Mouse (Mus musculus) lung, postnatal 0 days (tissue): Measurements from ENCODE around the gene Cfap99. TPM values are rescaled to one million over a fixed set of nuclear protein-coding genes. Genes with fewer than 3 reads are reported as not detected.

Experiments
- ATAC-seq: fragments of 200-750 bp; cut with Nextera tagmentation; 2 replicates; pipeline ENCODE4 v1.8.0; 2017; ENCODE audit warnings: moderate library complexity
- DNase-seq: peaks from one replicate; pipeline ENCODE4 v3.0.0-alpha.2; 2016; ENCODE audit warnings: low spot score
- H3K27ac ChIP-seq: fragments of 300-500 bp; sonication (generic); 2 replicates; pipeline ENCODE4 v1.5.1; 2014; ENCODE audit warnings: antibody characterized with exemption, mild to moderate bottlenecking, low read length, mixed read lengths
- H3K27me3 ChIP-seq: fragments of 300-500 bp; sonication (generic); replicated peaks from 2 replicates; pipeline ENCODE4 v1.6.1; 2014; ENCODE audit warnings: low read length, mixed read lengths; ENCODE audit not compliant: insufficient read depth
- H3K36me3 ChIP-seq: fragments of 300-500 bp; sonication (generic); 2 replicates; pipeline ENCODE4 v1.6.1; 2014; ENCODE audit warnings: low read length, mixed read lengths; ENCODE audit not compliant: insufficient read depth
- H3K4me1 ChIP-seq: fragments of 300-500 bp; sonication (generic); 2 replicates; pipeline ENCODE4 v1.6.1; 2014; ENCODE audit warnings: antibody characterized with exemption, low read depth, low read length, mixed read lengths; ENCODE audit not compliant: insufficient read depth
- H3K4me2 ChIP-seq: fragments of 300-500 bp; sonication (generic); replicated peaks from 2 replicates; pipeline ENCODE4 v1.6.1; 2014; ENCODE audit warnings: low read depth, mild to moderate bottlenecking, low read length, moderate library complexity, mixed read lengths
- H3K4me3 ChIP-seq: fragments of 300-500 bp; sonication (generic); 2 replicates; pipeline ENCODE4 v1.5.1; 2014; ENCODE audit warnings: low read depth, low read length
- H3K9ac ChIP-seq: fragments of 300-500 bp; sonication (generic); replicated peaks from 2 replicates; pipeline ENCODE4 v1.6.1; 2014; ENCODE audit warnings: low read depth, mild to moderate bottlenecking
- H3K9me3 ChIP-seq: fragments of 300-500 bp; sonication (generic); 2 replicates; pipeline ENCODE4 v1.6.1; 2016; ENCODE audit warnings: low read length, mixed read lengths
- CTCF ChIP-seq: IDR thresholded peaks from 2 replicates; pipeline ENCODE4 v1.5.1; 2016; ENCODE audit warnings: antibody characterized with exemption, mild to moderate bottlenecking
- EP300 ChIP-seq: IDR thresholded peaks from 2 replicates; pipeline ENCODE4 v1.6.1; 2016; ENCODE audit warnings: antibody characterized with exemption, mild to moderate bottlenecking, control low read depth
- WGBS: fragments of 180-500 bp; shearing (Covaris S2); extraction: QIAGEN DNeasy Blood & Tissue Kit; methylation state at CpG from one replicate; pipeline ENCODE4 v1.1.7; 2014; 5-methylcytosine and 5-hydroxymethylcytosine counted together
- polyA plus RNA-seq: library from polyadenylated mRNA; unstranded; fragments of >200 nt; fragmentation: Nextera tagmentation; extraction: Ambion mirVana; gene quantifications from 2 replicates; pipeline ENCODE4 v1.2.1, GENCODE M21; 2015

Cfap99 gene
- polyA plus RNA-seq, 1 experiment from 2014 or later: 0.35 TPM

- TF ChIP-seq CTCF (no peak), EP300 (no peak)
- Histone ChIP-seq H3K36me3 (no peaks in the 10 kb centered on the region), H3K27ac (no peak overlapping the region), H3K9ac (no peak overlapping the region), H3K4me3 (no peak overlapping the region), H3K27me3 (no peaks in the 10 kb centered on the region), H3K4me1 (no peaks in the 10 kb centered on the region), H3K9me3 (no peaks in the 10 kb centered on the region), H3K4me2 (no peak overlapping the region)
- 49% methylated on average over 4 of the region's 4 CpGs for WGBS
- DNase-seq (no peak), ATAC-seq (no peak)
Observed at GRCm38 (mm10) chr5:34266065-34266464, 22.3 kb upstream of the Cfap99 start.

GRCm38 (mm10) chr5:34269197-34269920 is 19.0 kb upstream of the Cfap99 start:
- DNase-seq (no peak), ATAC-seq (no peak)
- no peaks in the 10 kb centered on the region for H3K4me1 ChIP-seq
- no peaks in the 10 kb centered on the region for H3K9me3 ChIP-seq
- no peaks in the 10 kb centered on the region for H3K36me3 ChIP-seq
- no peaks in the 10 kb centered on the region for H3K27me3 ChIP-seq
- no peak for TF ChIP-seq CTCF
- no peak for TF ChIP-seq EP300
- no peak overlapping the region for H3K4me2 ChIP-seq
- H3K27ac ChIP-seq: no peak overlapping the region
- no peak overlapping the region for H3K4me3 ChIP-seq
- no peak overlapping the region for H3K9ac ChIP-seq
- 79% methylated on average over 16 of the region's 16 CpGs for WGBS

- Histone ChIP-seq H3K4me2 (no peak overlapping the region), H3K9ac (no peak overlapping the region), H3K4me3 (no peak overlapping the region), H3K9me3 (no peaks in the 10 kb centered on the region), H3K27ac (no peak overlapping the region), H3K36me3 (no peaks in the 10 kb centered on the region), H3K4me1 (no peaks in the 10 kb centered on the region), H3K27me3 (no peaks in the 10 kb centered on the region)
- no peak for ATAC-seq
- DNase-seq: no peak
- TF ChIP-seq EP300 (no peak), CTCF (no peak)
- 51% methylated on average over 12 of the region's 12 CpGs for WGBS
Observed at GRCm38 (mm10) chr5:34269921-34270465, 18.4 kb upstream of the Cfap99 start.

GRCm38 (mm10) chr5:34271743-34272142 is 16.7 kb upstream of the Cfap99 start:
- no peak overlapping the region for H3K9ac ChIP-seq
- ATAC-seq: no peak
- TF ChIP-seq CTCF: peak; percentile 70
- no peak for TF ChIP-seq EP300
- H3K27me3 ChIP-seq: no peaks in the 10 kb centered on the region
- H3K4me3 ChIP-seq: no peak overlapping the region
- DNase-seq: peak; percentile 39
- H3K4me1 ChIP-seq: no peaks in the 10 kb centered on the region
- H3K4me2 ChIP-seq: no peak overlapping the region
- no peaks in the 10 kb centered on the region for H3K36me3 ChIP-seq
- H3K27ac ChIP-seq: no peak overlapping the region
- no peaks in the 10 kb centered on the region for H3K9me3 ChIP-seq
- 20% methylated on average over 4 of the region's 4 CpGs for WGBS

GRCm38 (mm10) chr5:34273251-34273681 is 15.1 kb upstream of the Cfap99 start:
- ATAC-seq: no peak
- TF ChIP-seq CTCF (no peak), EP300 (no peak)
- 61% methylated on average over 5 of the region's 5 CpGs for WGBS

GRCm38 (mm10) chr5:34274268-34274667 is 14.1 kb upstream of the Cfap99 start:
- Histone ChIP-seq H3K27me3 (no peaks in the 10 kb centered on the region), H3K36me3 (no peaks in the 10 kb centered on the region), H3K9me3 (no peaks in the 10 kb centered on the region), H3K27ac (no peak overlapping the region), H3K9ac (no peak overlapping the region), H3K4me1 (no peaks in the 10 kb centered on the region), H3K4me2 (no peak overlapping the region), H3K4me3 (no peak overlapping the region)
- no peak for DNase-seq
- TF ChIP-seq EP300 (no peak), CTCF (no peak)
- ATAC-seq: no peak
- WGBS: 66% methylated on average over 3 of the region's 3 CpGs

More at GRCm38 (mm10) chr5:34273251-34273681, 15.1 kb upstream of the Cfap99 start:
- Histone ChIP-seq H3K4me2 (no peak overlapping the region), H3K4me1 (no peaks in the 10 kb centered on the region), H3K9ac (no peak overlapping the region), H3K36me3 (no peaks in the 10 kb centered on the region), H3K4me3 (no peak overlapping the region), H3K27me3 (no peaks in the 10 kb centered on the region), H3K9me3 (no peaks in the 10 kb centered on the region), H3K27ac (no peak overlapping the region)
- no peak for DNase-seq
